Mouse (Mus musculus): ENCODE data around the gene Zfp275.

- TF ChIP-seq CTCF (IDR thresholded peaks at IDR 0.05): no peak
- no peak for TF ChIP-seq POLR2A (IDR thresholded peaks at IDR 0.05; ENCODE audit: insufficient read depth, low read depth, low read length)
Measured at GRCm38 (mm10) chrX:73327215-73327614, 15.2 kb upstream of the Zfp275 start.

Measured in heart, adult 2 months (tissue).